Mouse (Mus musculus): Measurements from ENCODE around the gene Fhit. TPM values are rescaled to one million over a fixed set of nuclear protein-coding genes. Genes with fewer than 3 reads are reported as not detected.

The Fhit gene
- polyA plus RNA-seq, 1 experiment from 2014 or later, result 6.9 TPM

GRCm38 (mm10) chr14:10680041-10680440 lies 481.8 kb downstream of the Fhit start:
- 56% methylated on average over 4 of the region's 4 CpGs for WGBS
- Histone ChIP-seq H3K4me1 (ENCODE audit: control insufficient read depth, insufficient read depth, low read length) (no peaks in the 10 kb centered on the region), H3K36me3 (ENCODE audit: control insufficient read depth, insufficient read depth, low read length) (no peaks in the 10 kb centered on the region), H3K9me3 (ENCODE audit: control insufficient read depth, low read length) (no peaks in the 10 kb centered on the region), H3K4me3 (ENCODE audit: low read depth, low read length) (no peak overlapping the region), H3K27ac (ENCODE audit: low read depth, low read length) (no peak overlapping the region), H3K9ac (replicated peaks; ENCODE audit: low read depth, low read length) (no peak overlapping the region), H3K4me2 (ENCODE audit: low read depth, low read length) (no peak overlapping the region), H3K27me3 (ENCODE audit: control insufficient read depth, insufficient read depth, low read length) (no peaks in the 10 kb centered on the region)
- no peak for ATAC-seq (ENCODE audit: low read depth)

- H3K27me3 ChIP-seq (ENCODE audit: control insufficient read depth, insufficient read depth, low read length), result no peaks in the 10 kb centered on the region
- no peak overlapping the region for H3K4me3 ChIP-seq (ENCODE audit: low read depth, low read length)
- no peak overlapping the region for H3K4me2 ChIP-seq (ENCODE audit: low read depth, low read length)
- ATAC-seq (ENCODE audit: low read depth), result no peak
- no peaks in the 10 kb centered on the region for H3K9me3 ChIP-seq (ENCODE audit: control insufficient read depth, low read length)
- H3K36me3 ChIP-seq (ENCODE audit: control insufficient read depth, insufficient read depth, low read length), result no peaks in the 10 kb centered on the region
- no peaks in the 10 kb centered on the region for H3K4me1 ChIP-seq (ENCODE audit: control insufficient read depth, insufficient read depth, low read length)
- no peak overlapping the region for H3K27ac ChIP-seq (ENCODE audit: low read depth, low read length)
- H3K9ac ChIP-seq (replicated peaks; ENCODE audit: low read depth, low read length), result no peak overlapping the region
Observed at GRCm38 (mm10) chr14:10679638-10680037, 482.2 kb downstream of the Fhit start.

- no peaks in the 10 kb centered on the region for H3K9me3 ChIP-seq (ENCODE audit: control insufficient read depth, low read length)
- no peak for ATAC-seq (ENCODE audit: low read depth)
- H3K4me2 ChIP-seq (ENCODE audit: low read depth, low read length), result no peak overlapping the region
- H3K9ac ChIP-seq (replicated peaks; ENCODE audit: low read depth, low read length), result no peak overlapping the region
- WGBS, result 64% methylated on average over 2 of the region's 2 CpGs
- no peaks in the 10 kb centered on the region for H3K36me3 ChIP-seq (ENCODE audit: control insufficient read depth, insufficient read depth, low read length)
- no peaks in the 10 kb centered on the region for H3K4me1 ChIP-seq (ENCODE audit: control insufficient read depth, insufficient read depth, low read length)
- H3K27ac ChIP-seq (ENCODE audit: low read depth, low read length), result no peak overlapping the region
- no peaks in the 10 kb centered on the region for H3K27me3 ChIP-seq (ENCODE audit: control insufficient read depth, insufficient read depth, low read length)
- H3K4me3 ChIP-seq (ENCODE audit: low read depth, low read length), result no peak overlapping the region
Observed at GRCm38 (mm10) chr14:10677627-10678026, 484.2 kb downstream of the Fhit start.

- 90% methylated on average over 4 of the region's 4 CpGs for WGBS
- no peak for ATAC-seq (ENCODE audit: low read depth)
Observed at GRCm38 (mm10) chr14:10660247-10660646, 501.6 kb downstream of the Fhit start.

GRCm38 (mm10) chr14:10659326-10659725 lies 502.5 kb downstream of the Fhit start:
- Histone ChIP-seq H3K9ac (replicated peaks; ENCODE audit: low read depth, low read length) (no peak overlapping the region), H3K36me3 (ENCODE audit: control insufficient read depth, insufficient read depth, low read length) (no peaks in the 10 kb centered on the region), H3K4me3 (ENCODE audit: low read depth, low read length) (no peak overlapping the region), H3K4me2 (ENCODE audit: low read depth, low read length) (no peak overlapping the region), H3K4me1 (ENCODE audit: control insufficient read depth, insufficient read depth, low read length) (no peaks in the 10 kb centered on the region), H3K27me3 (ENCODE audit: control insufficient read depth, insufficient read depth, low read length) (no peaks in the 10 kb centered on the region), H3K9me3 (ENCODE audit: control insufficient read depth, low read length) (no peaks in the 10 kb centered on the region), H3K27ac (ENCODE audit: low read depth, low read length) (no peak overlapping the region)
- no peak; the same call in 1 of the 2 replicates for ATAC-seq (ENCODE audit: low read depth)
- 14% methylated on average over 2 of the region's 2 CpGs for whole genome bisulfite sequencing

More at GRCm38 (mm10) chr14:10660247-10660646, 501.6 kb downstream of the Fhit start:
- H3K4me2 ChIP-seq (ENCODE audit: low read depth, low read length), result no peak overlapping the region
- no peak overlapping the region for H3K4me3 ChIP-seq (ENCODE audit: low read depth, low read length)
- no peaks in the 10 kb centered on the region for H3K36me3 ChIP-seq (ENCODE audit: control insufficient read depth, insufficient read depth, low read length)
- no peak overlapping the region for H3K27ac ChIP-seq (ENCODE audit: low read depth, low read length)
- H3K4me1 ChIP-seq (ENCODE audit: control insufficient read depth, insufficient read depth, low read length), result no peaks in the 10 kb centered on the region
- no peaks in the 10 kb centered on the region for H3K9me3 ChIP-seq (ENCODE audit: control insufficient read depth, low read length)
- H3K27me3 ChIP-seq (ENCODE audit: control insufficient read depth, insufficient read depth, low read length), result no peaks in the 10 kb centered on the region
- no peak overlapping the region for H3K9ac ChIP-seq (replicated peaks; ENCODE audit: low read depth, low read length)

- Histone ChIP-seq H3K9me3 (ENCODE audit: control insufficient read depth, low read length) (no peaks in the 10 kb centered on the region), H3K4me1 (ENCODE audit: control insufficient read depth, insufficient read depth, low read length) (no peaks in the 10 kb centered on the region), H3K4me2 (ENCODE audit: low read depth, low read length) (no peak overlapping the region), H3K36me3 (ENCODE audit: control insufficient read depth, insufficient read depth, low read length) (no peaks in the 10 kb centered on the region), H3K4me3 (ENCODE audit: low read depth, low read length) (no peak overlapping the region), H3K27me3 (ENCODE audit: control insufficient read depth, insufficient read depth, low read length) (no peaks in the 10 kb centered on the region), H3K27ac (ENCODE audit: low read depth, low read length) (no peak overlapping the region), H3K9ac (replicated peaks; ENCODE audit: low read depth, low read length) (no peak overlapping the region)
- 67% methylated on average over 1 of the region's 1 CpGs for WGBS
- no peak for ATAC-seq (ENCODE audit: low read depth)
Observed at GRCm38 (mm10) chr14:10658219-10658618, 503.6 kb downstream of the Fhit start.

GRCm38 (mm10) chr14:10657364-10657763 lies 504.5 kb downstream of the Fhit start:
- Histone ChIP-seq H3K4me1 (ENCODE audit: control insufficient read depth, insufficient read depth, low read length) (no peaks in the 10 kb centered on the region), H3K9ac (replicated peaks; ENCODE audit: low read depth, low read length) (no peak overlapping the region), H3K36me3 (ENCODE audit: control insufficient read depth, insufficient read depth, low read length) (no peaks in the 10 kb centered on the region), H3K27me3 (ENCODE audit: control insufficient read depth, insufficient read depth, low read length) (no peaks in the 10 kb centered on the region), H3K27ac (ENCODE audit: low read depth, low read length) (no peak overlapping the region), H3K9me3 (ENCODE audit: control insufficient read depth, low read length) (no peaks in the 10 kb centered on the region), H3K4me2 (ENCODE audit: low read depth, low read length) (no peak overlapping the region), H3K4me3 (ENCODE audit: low read depth, low read length) (no peak overlapping the region)
- 94% methylated on average over 3 of the region's 3 CpGs for WGBS
- no peak for ATAC-seq (ENCODE audit: low read depth)

DNA sequence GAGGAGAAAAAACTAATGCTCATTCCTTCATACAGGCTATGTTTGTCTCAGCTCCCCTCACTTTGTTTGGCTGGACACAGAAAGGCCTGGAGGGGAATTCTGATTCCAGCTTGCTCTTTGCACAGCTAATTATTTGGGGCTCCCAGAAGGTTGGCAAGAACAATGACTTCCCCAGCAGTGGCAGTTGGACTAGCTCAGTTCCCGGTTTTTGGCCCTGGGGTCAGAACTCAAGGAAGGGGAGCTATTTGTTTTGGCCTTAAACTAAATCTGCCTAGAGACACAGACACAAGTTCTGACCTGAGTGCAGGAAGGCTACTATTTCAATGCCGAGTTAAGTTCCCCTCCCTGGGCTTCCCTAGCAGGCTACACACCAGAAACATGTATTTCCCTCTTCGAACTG lies 506.0 kb downstream of the Fhit start:
- H3K4me2 ChIP-seq (ENCODE audit: low read depth, low read length), result no peak overlapping the region
- H3K4me1 ChIP-seq (ENCODE audit: control insufficient read depth, insufficient read depth, low read length), result no peaks in the 10 kb centered on the region
- no peaks in the 10 kb centered on the region for H3K27me3 ChIP-seq (ENCODE audit: control insufficient read depth, insufficient read depth, low read length)
- no peaks in the 10 kb centered on the region for H3K9me3 ChIP-seq (ENCODE audit: control insufficient read depth, low read length)
- no peak overlapping the region for H3K27ac ChIP-seq (ENCODE audit: low read depth, low read length)
- 47% methylated on average over 3 of the region's 3 CpGs for WGBS
- no peak overlapping the region for H3K9ac ChIP-seq (replicated peaks; ENCODE audit: low read depth, low read length)
- no peak overlapping the region for H3K4me3 ChIP-seq (ENCODE audit: low read depth, low read length)
- no peaks in the 10 kb centered on the region for H3K36me3 ChIP-seq (ENCODE audit: control insufficient read depth, insufficient read depth, low read length)
- no peak for ATAC-seq (ENCODE audit: low read depth)

GRCm38 (mm10) chr14:10647832-10648231 lies 514.0 kb downstream of the Fhit start:
- Histone ChIP-seq H3K4me1 (ENCODE audit: control insufficient read depth, insufficient read depth, low read length) (no peaks in the 10 kb centered on the region), H3K36me3 (ENCODE audit: control insufficient read depth, insufficient read depth, low read length) (no peaks in the 10 kb centered on the region), H3K4me3 (ENCODE audit: low read depth, low read length) (no peak overlapping the region), H3K9me3 (ENCODE audit: control insufficient read depth, low read length) (no peaks in the 10 kb centered on the region), H3K27me3 (ENCODE audit: control insufficient read depth, insufficient read depth, low read length) (no peaks in the 10 kb centered on the region), H3K4me2 (ENCODE audit: low read depth, low read length) (no peak overlapping the region), H3K27ac (ENCODE audit: low read depth, low read length) (no peak overlapping the region), H3K9ac (replicated peaks; ENCODE audit: low read depth, low read length) (no peak overlapping the region)
- ATAC-seq (ENCODE audit: low read depth), result no peak

GRCm38 (mm10) chr14:10631783-10632182 lies 530.1 kb downstream of the Fhit start:
- 63% methylated on average over 3 of the region's 3 CpGs for WGBS
- Histone ChIP-seq H3K27me3 (ENCODE audit: control insufficient read depth, insufficient read depth, low read length) (no peaks in the 10 kb centered on the region), H3K4me3 (ENCODE audit: low read depth, low read length) (no peak overlapping the region), H3K4me1 (ENCODE audit: control insufficient read depth, insufficient read depth, low read length) (no peaks in the 10 kb centered on the region), H3K9me3 (ENCODE audit: control insufficient read depth, low read length) (no peaks in the 10 kb centered on the region), H3K27ac (ENCODE audit: low read depth, low read length) (no peak overlapping the region), H3K4me2 (ENCODE audit: low read depth, low read length) (no peak overlapping the region), H3K36me3 (ENCODE audit: control insufficient read depth, insufficient read depth, low read length) (no peaks in the 10 kb centered on the region), H3K9ac (replicated peaks; ENCODE audit: low read depth, low read length) (no peak overlapping the region)
- no peak for ATAC-seq (ENCODE audit: low read depth)
